Mouse (Mus musculus): ENCODE measurements around the gene Cyb5r3.

GRCm38 (mm10) chr15:83171712-83172481, 495 bp downstream of the Cyb5r3 start:
- no peak for TF ChIP-seq CTCF (IDR thresholded peaks at IDR 0.05; ENCODE audit: low read depth, low read length)
- TF ChIP-seq POLR2A (IDR thresholded peaks at IDR 0.05; ENCODE audit: borderline replicate concordance, low read depth, low read length): no peak

Data from bone marrow macrophage, adult 2 months (primary cell).